Mouse (Mus musculus) limb, embryonic 13.5 days (tissue): ENCODE measurements at regions not wholly inside any gene's neighbourhood (a gene's known extent, or its start where the extent isn't known, plus 50 kb on each side); places are given as distances from the start of the nearest gene placed in this dataset.
A peak's percentile ranks its signal among the peaks of the same experiment; 100 is the strongest.

Source experiments
- ATAC-seq: fragments of 200-750 bp; cut with Nextera tagmentation; 2 replicates; pipeline ENCODE4 v1.8.0; 2017; ENCODE audit warnings: low read depth, moderate number of reproducible peaks, moderate TSS enrichment; ENCODE audit not compliant: low FRiP score
- H3K27ac ChIP-seq: fragments of 300-500 bp; sonication (generic); 2 replicates; pipeline ENCODE4 v1.5.1; 2015; ENCODE audit warnings: inconsistent platforms, mild to moderate bottlenecking, moderate library complexity
- H3K27me3 ChIP-seq: fragments of 300-500 bp; sonication (generic); 2 replicates; pipeline ENCODE4 v1.6.1; 2015; ENCODE audit warnings: mild to moderate bottlenecking, inconsistent platforms
- H3K36me3 ChIP-seq: fragments of 300-500 bp; sonication (generic); 2 replicates; pipeline ENCODE4 v1.6.1; 2015; ENCODE audit warnings: inconsistent platforms, mild to moderate bottlenecking, moderate library complexity
- H3K4me1 ChIP-seq: fragments of 300-500 bp; sonication (generic); 2 replicates; pipeline ENCODE4 v1.6.1; 2015; ENCODE audit warnings: inconsistent platforms
- H3K4me2 ChIP-seq: fragments of 300-500 bp; sonication (generic); replicated peaks from 2 replicates; pipeline ENCODE4 v1.6.1; 2015; ENCODE audit warnings: inconsistent platforms, mild to moderate bottlenecking, moderate library complexity
- H3K4me3 ChIP-seq: fragments of 300-500 bp; sonication (generic); 2 replicates; pipeline ENCODE4 v1.5.1; 2015; ENCODE audit warnings: moderate library complexity, mild to moderate bottlenecking, inconsistent platforms
- H3K9ac ChIP-seq: fragments of 300-500 bp; sonication (generic); 2 replicates; pipeline ENCODE4 v1.6.1; 2015; ENCODE audit warnings: mild to moderate bottlenecking, inconsistent platforms
- H3K9me3 ChIP-seq: fragments of 300-500 bp; sonication (generic); 2 replicates; pipeline ENCODE4 v1.6.1; 2016; ENCODE audit warnings: inconsistent platforms
- WGBS: fragments of 180-500 bp; shearing (Covaris S2); methylation state at CpG from one replicate; pipeline ENCODE4 v1.1.7; 2015; 5-methylcytosine and 5-hydroxymethylcytosine counted together

DNA sequence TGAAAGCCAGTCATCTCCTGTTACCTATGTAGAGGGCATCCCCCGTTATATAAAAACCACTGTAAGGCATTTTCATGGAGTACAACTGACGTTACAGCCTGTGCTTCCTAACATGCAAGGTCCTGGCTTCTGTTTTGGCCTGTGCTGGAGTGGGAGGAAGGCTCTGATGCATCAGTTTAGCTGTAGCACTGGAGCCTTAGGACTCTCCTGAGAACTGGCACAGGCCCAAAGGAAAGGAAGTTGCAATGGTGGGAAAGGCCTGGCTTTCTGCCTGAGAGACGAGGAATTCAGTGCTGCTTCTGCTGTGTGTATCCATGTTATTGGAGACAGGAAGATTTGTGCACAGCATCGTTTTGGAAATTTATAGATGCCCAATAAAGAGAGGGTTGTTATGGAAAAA lies 144.2 kb upstream of the Gm5148 start:
- Histone ChIP-seq H3K27me3 (no peaks in the 10 kb centered on the region), H3K27ac (peak overlapping the region; percentile 48; the same call in 1 of the 2 replicates), H3K36me3 (no peaks in the 10 kb centered on the region), H3K9ac (no peak overlapping the region), H3K4me2 (no peak overlapping the region), H3K4me3 (no peak overlapping the region), H3K9me3 (no peaks in the 10 kb centered on the region), H3K4me1 (peaks cover 27% of the 10 kb centered on the region)
- peak; percentile 59; the same call in 1 of the 2 replicates for ATAC-seq
- WGBS: 35% methylated on average over 4 of the region's 4 CpGs

- H3K4me3 ChIP-seq: no peak overlapping the region
- H3K9ac ChIP-seq: no peak overlapping the region
- no peak overlapping the region for H3K4me2 ChIP-seq
- H3K9me3 ChIP-seq: no peaks in the 10 kb centered on the region
- H3K27ac ChIP-seq: no peak overlapping the region
- no peaks in the 10 kb centered on the region for H3K27me3 ChIP-seq
- H3K36me3 ChIP-seq: no peaks in the 10 kb centered on the region
- 91% methylated on average over 9 of the region's 9 CpGs for WGBS
- no peak for ATAC-seq
- H3K4me1 ChIP-seq: peaks cover 18% of the 10 kb centered on the region
Measured at GRCm38 (mm10) chr3:37862756-37863155, 138.5 kb upstream of the Gm5148 start.

DNA sequence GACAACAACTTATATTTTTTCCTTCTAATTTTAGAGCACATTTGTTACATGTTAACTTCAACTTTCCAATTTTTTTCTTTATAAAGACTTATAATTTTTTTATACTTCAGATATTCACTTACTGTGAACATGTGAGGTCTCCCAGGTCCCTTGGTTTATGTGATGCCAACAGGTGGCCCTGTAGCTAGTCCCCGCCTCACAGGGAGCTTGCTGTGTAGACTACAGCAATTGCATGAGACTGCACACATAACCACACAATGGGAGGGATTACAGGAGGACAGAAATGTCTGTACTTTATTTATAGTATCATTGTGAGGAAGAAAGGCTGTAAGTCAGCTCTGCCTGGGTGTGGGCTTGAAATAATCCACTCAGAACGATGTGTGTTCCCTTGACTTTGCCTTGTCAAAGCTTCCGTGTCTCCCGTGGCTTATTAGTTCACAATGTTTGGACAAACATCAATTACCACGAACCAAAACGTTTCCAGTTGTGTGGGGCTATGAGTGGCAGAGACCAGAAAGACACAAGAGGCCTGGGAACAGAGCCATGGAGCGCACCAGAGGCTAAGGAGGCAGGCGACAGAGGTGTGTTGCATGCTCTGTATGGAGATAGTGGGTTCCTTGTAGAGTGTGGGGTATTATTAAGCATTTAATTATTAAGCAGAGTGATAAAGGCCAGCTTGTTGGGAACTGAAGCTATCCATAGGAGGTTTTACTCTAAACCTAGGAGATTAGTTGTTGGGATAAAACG lies 136.6 kb upstream of the Gm5148 start:
- Histone ChIP-seq H3K27me3 (no peaks in the 10 kb centered on the region), H3K9me3 (no peaks in the 10 kb centered on the region), H3K27ac (no peak overlapping the region), H3K4me1 (peaks cover 18% of the 10 kb centered on the region), H3K4me2 (no peak overlapping the region), H3K36me3 (no peaks in the 10 kb centered on the region), H3K9ac (no peak overlapping the region), H3K4me3 (no peak overlapping the region)
- no peak for ATAC-seq
- whole genome bisulfite sequencing: 63% methylated on average over 9 of the region's 9 CpGs

GRCm38 (mm10) chr3:37860034-37860714 lies 135.9 kb upstream of the Gm5148 start:
- peak; percentile 59; the same call in 1 of the 2 replicates for ATAC-seq
- H3K9ac ChIP-seq: no peak overlapping the region
- H3K27ac ChIP-seq: 0 out of 2 replicates have a peak overlapping the region, but pooled peaks have one; percentile 1
- no peak overlapping the region for H3K4me3 ChIP-seq
- no peaks in the 10 kb centered on the region for H3K27me3 ChIP-seq
- peaks cover 18% of the 10 kb centered on the region for H3K4me1 ChIP-seq
- WGBS: 54% methylated on average over 13 of the region's 13 CpGs
- H3K9me3 ChIP-seq: no peaks in the 10 kb centered on the region
- no peaks in the 10 kb centered on the region for H3K36me3 ChIP-seq
- no peak overlapping the region for H3K4me2 ChIP-seq

DNA sequence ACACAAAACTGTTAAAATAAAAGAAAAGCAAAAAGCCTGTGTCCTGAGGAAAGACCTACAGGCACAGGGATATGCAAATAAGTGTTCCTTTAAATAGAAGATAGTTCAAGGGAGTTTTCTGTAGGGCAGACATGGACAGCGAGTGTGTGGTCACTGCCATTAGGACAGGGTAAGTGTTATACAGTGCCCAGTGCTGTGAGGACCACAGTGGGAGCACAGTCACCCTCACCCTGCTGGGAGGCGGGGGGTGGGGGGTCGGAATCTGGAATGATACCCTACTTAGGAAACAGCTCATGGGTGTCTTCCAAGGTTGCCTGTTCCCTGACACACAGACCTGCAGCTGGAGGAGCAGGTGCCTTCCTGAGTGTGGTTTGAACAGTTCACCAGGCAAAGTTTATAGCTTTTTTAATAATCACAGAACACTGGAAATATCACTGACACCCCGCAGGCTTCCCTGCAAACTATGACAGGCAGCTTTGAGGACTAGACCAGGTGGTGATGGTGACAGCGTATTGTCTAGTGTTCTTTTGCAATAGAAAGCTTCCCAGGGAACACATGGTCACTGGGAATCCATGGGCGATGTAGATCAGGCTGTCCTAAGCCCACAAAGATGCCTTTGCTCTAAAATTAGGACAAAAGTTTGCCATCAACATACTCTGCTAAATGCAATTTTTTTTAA lies 134.5 kb upstream of the Gm5148 start:
- 0 out of 2 replicates have a peak, but pooled peaks have one; percentile 51 for ATAC-seq
- H3K27me3 ChIP-seq: no peaks in the 10 kb centered on the region
- WGBS: 70% methylated on average over 6 of the region's 6 CpGs

DNA sequence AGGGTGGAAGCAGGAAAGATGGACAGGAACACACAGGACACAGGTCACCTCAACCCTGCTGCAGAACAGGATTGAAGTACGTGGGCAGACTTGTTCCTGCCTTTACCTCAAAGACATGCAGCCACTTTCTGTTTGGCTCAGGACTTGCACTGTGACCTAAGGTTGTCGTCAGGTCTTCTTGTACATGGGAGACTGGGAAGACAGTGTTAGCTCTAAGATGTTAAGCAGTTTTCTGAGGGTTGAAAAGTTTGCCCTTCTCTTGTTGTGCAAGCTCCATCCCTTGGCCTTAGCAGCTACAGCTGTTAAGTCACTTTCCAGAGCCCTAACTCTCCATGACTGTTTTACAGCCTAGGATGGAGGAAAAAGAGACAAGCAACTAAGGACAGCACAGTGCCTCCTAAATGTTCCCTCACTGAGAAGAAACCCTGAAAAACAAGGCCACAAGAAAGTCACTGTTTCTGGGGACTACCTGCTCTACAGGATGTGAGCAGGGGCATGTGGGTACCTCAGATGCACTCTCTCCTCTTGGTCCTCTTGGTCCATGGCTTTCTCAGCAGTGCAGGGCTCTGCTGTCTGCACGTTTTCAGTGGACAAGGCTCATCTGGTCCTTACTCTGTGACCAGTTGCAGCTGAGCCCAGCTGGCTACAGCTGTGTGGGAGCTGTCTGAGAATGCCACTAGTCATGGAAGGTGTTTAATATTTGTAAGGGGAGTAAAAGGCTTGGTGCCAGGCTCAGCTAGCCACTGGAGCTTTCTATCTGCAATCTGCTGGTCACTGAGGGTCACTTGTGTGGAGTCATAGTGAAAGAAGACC lies 122.1 kb upstream of the Gm5148 start:
- 49% methylated on average over 3 of the region's 3 CpGs for WGBS

More for the DNA sequence above, 134.5 kb upstream of the Gm5148 start:
- no peaks in the 10 kb centered on the region for H3K9me3 ChIP-seq
- H3K4me1 ChIP-seq: peaks cover 18% of the 10 kb centered on the region
- no peak overlapping the region for H3K9ac ChIP-seq
- no peak overlapping the region for H3K4me3 ChIP-seq
- H3K4me2 ChIP-seq: no peak overlapping the region
- no peaks in the 10 kb centered on the region for H3K36me3 ChIP-seq
- no peak overlapping the region for H3K27ac ChIP-seq

DNA sequence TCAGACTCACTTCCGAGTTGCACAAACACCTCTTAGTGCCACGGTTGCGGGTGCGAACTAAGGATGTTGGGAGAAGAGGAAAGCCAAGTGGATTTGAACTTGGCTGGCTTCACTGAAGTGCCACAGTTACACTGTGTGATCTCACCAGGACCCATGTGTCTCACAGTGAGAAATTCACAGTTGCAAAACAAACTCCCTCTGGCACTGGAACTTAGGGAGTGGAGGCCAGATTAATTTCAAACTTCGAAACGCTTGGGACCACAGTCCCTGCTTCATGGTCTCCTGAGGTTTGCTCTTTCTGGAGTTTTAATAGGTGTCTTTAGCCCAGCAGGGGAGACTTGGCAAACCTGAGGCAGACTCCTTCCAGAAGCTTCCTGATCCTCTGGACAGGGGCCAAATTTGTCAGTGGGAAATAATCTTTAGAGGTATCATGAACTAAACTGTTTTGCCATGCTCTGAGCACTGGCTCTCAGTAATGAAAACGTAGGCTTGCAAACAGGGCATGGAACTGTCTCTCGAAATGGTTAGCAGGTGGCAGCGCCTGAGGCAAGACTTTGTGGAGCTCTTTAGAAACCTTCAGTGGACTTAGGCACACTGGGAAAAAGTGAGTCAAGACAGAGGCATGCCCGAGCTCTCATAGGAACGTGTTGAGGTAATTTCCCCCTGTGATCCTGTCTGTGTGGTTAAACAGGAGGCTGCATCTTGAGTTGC lies 121.2 kb upstream of the Gm5148 start:
- ATAC-seq: peak; percentile 65

More for the DNA sequence above, 122.1 kb upstream of the Gm5148 start:
- H3K4me2 ChIP-seq: no peak overlapping the region
- no peak overlapping the region for H3K4me3 ChIP-seq
- no peaks in the 10 kb centered on the region for H3K27me3 ChIP-seq
- no peak overlapping the region for H3K9ac ChIP-seq
- peaks cover 29% of the 10 kb centered on the region for H3K4me1 ChIP-seq
- H3K36me3 ChIP-seq: no peaks in the 10 kb centered on the region
- no peaks in the 10 kb centered on the region for H3K9me3 ChIP-seq
- H3K27ac ChIP-seq: peak overlapping the region; percentile 61
- ATAC-seq: no peak; the same call in 1 of the 2 replicates

DNA sequence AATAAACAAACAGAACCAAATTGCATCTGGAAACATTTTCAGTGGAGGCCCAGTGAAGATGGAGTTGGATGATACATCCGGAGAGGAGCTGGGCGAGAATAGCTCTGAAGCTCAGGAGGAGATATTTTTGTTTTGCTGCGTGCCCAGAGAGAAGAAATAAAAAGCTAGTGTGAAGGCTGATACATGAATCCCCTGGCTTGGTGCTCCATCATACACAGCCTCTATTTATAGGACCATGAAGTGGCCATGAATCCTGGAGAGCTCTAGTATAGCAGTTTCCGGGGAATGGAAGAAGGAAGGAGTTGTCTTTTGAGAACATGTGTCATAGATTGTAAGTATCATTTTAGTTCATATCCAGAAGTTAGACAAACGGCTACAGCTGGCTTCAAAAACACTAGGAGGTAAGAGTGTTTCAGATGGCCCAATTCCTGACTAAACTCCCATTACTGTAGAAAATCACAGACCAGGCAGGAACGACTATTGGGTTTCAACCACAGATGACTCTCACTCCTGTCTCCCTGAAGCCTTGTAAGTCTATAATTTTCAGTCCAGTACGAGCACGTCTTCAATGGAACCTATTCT lies 120.5 kb upstream of the Gm5148 start:
- Histone ChIP-seq H3K27me3 (no peaks in the 10 kb centered on the region), H3K36me3 (no peaks in the 10 kb centered on the region), H3K9ac (no peak overlapping the region), H3K4me2 (no peak overlapping the region), H3K4me3 (no peak overlapping the region), H3K9me3 (no peaks in the 10 kb centered on the region), H3K4me1 (peaks cover 29% of the 10 kb centered on the region), H3K27ac (peak overlapping the region; percentile 61; the same call in 1 of the 2 replicates)
- 68% methylated on average over 8 of the region's 8 CpGs for WGBS
- no peak for ATAC-seq

More for the DNA sequence above, 121.2 kb upstream of the Gm5148 start:
- Histone ChIP-seq H3K9ac (no peak overlapping the region), H3K4me3 (no peak overlapping the region), H3K4me2 (no peak overlapping the region), H3K36me3 (no peaks in the 10 kb centered on the region), H3K27ac (peak overlapping the region; percentile 61; the same call in 1 of the 2 replicates), H3K4me1 (peaks cover 29% of the 10 kb centered on the region), H3K9me3 (no peaks in the 10 kb centered on the region), H3K27me3 (no peaks in the 10 kb centered on the region)
- 50% methylated on average over 11 of the region's 11 CpGs for WGBS

GRCm38 (mm10) chr3:37842289-37842688 lies 118.0 kb upstream of the Gm5148 start:
- H3K9me3 ChIP-seq: no peaks in the 10 kb centered on the region
- no peak overlapping the region for H3K9ac ChIP-seq
- H3K27ac ChIP-seq: no peak overlapping the region
- 85% methylated on average over 7 of the region's 7 CpGs for WGBS
- H3K36me3 ChIP-seq: no peaks in the 10 kb centered on the region
- H3K27me3 ChIP-seq: no peaks in the 10 kb centered on the region
- no peak overlapping the region for H3K4me2 ChIP-seq
- H3K4me1 ChIP-seq: peaks cover 41% of the 10 kb centered on the region
- no peak overlapping the region for H3K4me3 ChIP-seq
- no peak for ATAC-seq

DNA sequence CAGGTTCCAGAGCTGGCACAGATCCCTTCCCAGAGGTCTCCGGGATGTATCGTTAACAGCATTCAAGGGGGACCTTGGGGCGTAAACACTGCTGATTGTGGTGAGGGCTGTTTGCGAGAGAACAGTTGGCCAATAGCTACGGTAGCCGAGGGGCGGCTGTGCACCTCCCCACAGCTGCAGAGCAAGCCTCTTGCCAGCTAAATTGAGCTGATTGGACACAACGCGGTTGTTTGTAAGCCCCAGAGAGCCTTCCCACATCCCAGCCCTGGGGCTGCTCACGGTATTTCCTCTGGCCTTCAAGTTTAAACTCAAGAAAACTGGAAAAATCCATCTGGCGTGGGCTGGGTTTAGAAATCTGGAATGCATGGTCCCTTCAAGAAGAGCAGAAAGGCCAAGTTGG lies 114.6 kb upstream of the Gm5148 start:
- 38% methylated on average over 11 of the region's 11 CpGs for WGBS
- Histone ChIP-seq H3K4me1 (peaks cover 25% of the 10 kb centered on the region), H3K4me3 (no peak overlapping the region), H3K4me2 (no peak overlapping the region), H3K27me3 (no peaks in the 10 kb centered on the region), H3K9ac (no peak overlapping the region), H3K27ac (0 out of 2 replicates have a peak overlapping the region, but pooled peaks have one; percentile 29), H3K36me3 (no peaks in the 10 kb centered on the region), H3K9me3 (no peaks in the 10 kb centered on the region)
- no peak for ATAC-seq

- no peak for ATAC-seq
- 75% methylated on average over 5 of the region's 5 CpGs for WGBS
- Histone ChIP-seq H3K27ac (no peak overlapping the region), H3K4me1 (peaks cover 21% of the 10 kb centered on the region), H3K4me3 (no peak overlapping the region), H3K9ac (no peak overlapping the region), H3K36me3 (no peaks in the 10 kb centered on the region), H3K9me3 (no peaks in the 10 kb centered on the region), H3K27me3 (no peaks in the 10 kb centered on the region), H3K4me2 (no peak overlapping the region)
Measured at GRCm38 (mm10) chr3:37836749-37837148, 112.5 kb upstream of the Gm5148 start.
